Mouse (Mus musculus): ENCODE data around the gene Npnt.

DNA sequence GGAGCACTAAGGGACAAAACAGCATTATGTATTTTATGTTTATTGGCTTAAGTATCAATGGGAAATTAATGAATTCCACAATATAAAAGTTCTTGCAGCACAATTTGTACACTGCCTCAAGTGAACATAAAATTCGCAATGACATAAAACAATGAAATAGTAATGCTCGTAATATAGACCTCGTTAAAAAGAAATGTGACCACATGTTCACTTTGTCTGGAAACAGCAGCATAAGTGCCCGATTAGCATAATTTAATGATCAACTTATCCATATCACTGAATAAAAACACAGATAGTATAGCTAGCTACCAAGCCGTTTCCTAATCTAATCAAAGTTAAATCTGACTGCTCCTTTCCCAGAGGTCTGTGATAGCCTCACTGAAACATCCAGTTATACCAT is 39.4 kb downstream of the Npnt start:
- TF ChIP-seq EP300 (optimal IDR thresholded peaks at IDR 0.05) (no peak), CTCF (IDR thresholded peaks at IDR 0.05; ENCODE audit: low read depth) (no peak)

Measured in stomach, postnatal 0 days (tissue).